Mouse (Mus musculus) erythroblast, embryonic 14.5 days (primary cell): ENCODE data around the gene Adgrf5.

Experiments used
- GATA1 ChIP-seq: IDR thresholded peaks from 2 replicates; pipeline ENCODE4 v1.6.1; 2012; ENCODE audit warnings: low read length, inconsistent platforms, mixed read lengths
- TAL1 ChIP-seq: IDR thresholded peaks from 3 replicates; pipeline ENCODE4 v1.6.1; 2012; ENCODE audit warnings: low read length, inconsistent platforms, mixed read lengths

DNA sequence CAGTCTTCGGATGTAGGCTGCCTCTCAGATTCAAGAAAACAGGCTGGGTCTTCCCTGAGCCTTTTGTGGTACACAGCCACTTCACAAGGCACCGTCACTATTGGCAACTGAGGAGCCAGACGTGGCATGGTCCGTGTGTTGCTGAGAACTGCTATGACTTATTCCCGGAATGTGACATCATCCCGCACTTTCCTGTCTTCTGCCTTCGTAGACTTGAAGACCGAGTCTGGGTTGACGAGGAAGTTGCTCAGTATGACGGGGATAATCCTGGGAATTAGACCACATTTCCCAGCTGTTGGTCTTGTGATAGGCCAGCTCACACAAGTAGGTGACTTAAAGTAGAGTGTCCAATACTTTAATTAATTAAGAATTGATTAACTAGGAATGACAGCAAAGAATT lies 40.2 kb downstream of the Adgrf5 start:
- TF ChIP-seq GATA1 (no peak), TAL1 (no peak)
